Mouse (Mus musculus): ENCODE results near the gene Parn. TPM values are rescaled to one million over a fixed set of nuclear protein-coding genes. Genes with fewer than 3 reads are reported as not detected.
"Not testable (repeated sequence)": the region's sequence is repeated elsewhere in the genome, so short reads cannot be mapped to it uniquely, and the experiment has no call there.

Parn gene
- polyA plus RNA-seq, 1 experiment, result 18.7 TPM

- H3K4me1 ChIP-seq (ENCODE audit: control insufficient read depth, insufficient read depth, insufficient read length, low read length), result no peaks in the 10 kb centered on the region
- no peak overlapping the region for H3K27ac ChIP-seq (replicated peaks; ENCODE audit: low read depth, low read length)
- H3K4me3 ChIP-seq (ENCODE audit: insufficient read depth, low read depth, low read length), result no peak overlapping the region
These were observed 7.2 kb downstream of the Parn start for GRCm38 (mm10) chr16:13660736-13661135.

- no peaks in the 10 kb centered on the region for H3K4me1 ChIP-seq (ENCODE audit: control insufficient read depth, insufficient read depth, insufficient read length, low read length)
- no peak overlapping the region for H3K4me3 ChIP-seq (ENCODE audit: insufficient read depth, low read depth, low read length)
- no peak overlapping the region for H3K27ac ChIP-seq (replicated peaks; ENCODE audit: low read depth, low read length)
These were observed 9.1 kb downstream of the Parn start for GRCm38 (mm10) chr16:13658886-13659285.

GRCm38 (mm10) chr16:13645930-13646329 lies 22.0 kb downstream of the Parn start:
- no peaks in the 10 kb centered on the region for H3K4me1 ChIP-seq (ENCODE audit: control insufficient read depth, insufficient read depth, insufficient read length, low read length)
- H3K27ac ChIP-seq (replicated peaks; ENCODE audit: low read depth, low read length), result no peak overlapping the region
- no peak overlapping the region for H3K4me3 ChIP-seq (ENCODE audit: insufficient read depth, low read depth, low read length)

- Histone ChIP-seq H3K4me1 (ENCODE audit: control insufficient read depth, insufficient read depth, insufficient read length, low read length) (no peaks in the 10 kb centered on the region), H3K4me3 (ENCODE audit: insufficient read depth, low read depth, low read length) (no peak overlapping the region), H3K27ac (replicated peaks; ENCODE audit: low read depth, low read length) (no peak overlapping the region)
These were observed 23.5 kb downstream of the Parn start for GRCm38 (mm10) chr16:13644474-13644873.

- no peaks in the 10 kb centered on the region for H3K4me1 ChIP-seq (ENCODE audit: control insufficient read depth, insufficient read depth, insufficient read length, low read length)
- H3K4me3 ChIP-seq (ENCODE audit: insufficient read depth, low read depth, low read length), result no peak overlapping the region
- H3K27ac ChIP-seq (replicated peaks; ENCODE audit: low read depth, low read length), result no peak overlapping the region
These were observed 27.9 kb downstream of the Parn start for GRCm38 (mm10) chr16:13640064-13640463.

- no peak overlapping the region for H3K27ac ChIP-seq (replicated peaks; ENCODE audit: low read depth, low read length)
- H3K4me3 ChIP-seq (ENCODE audit: insufficient read depth, low read depth, low read length), result no peak overlapping the region
- H3K4me1 ChIP-seq (ENCODE audit: control insufficient read depth, insufficient read depth, insufficient read length, low read length), result no peaks in the 10 kb centered on the region
These were observed 28.5 kb downstream of the Parn start for GRCm38 (mm10) chr16:13639508-13639907.

GRCm38 (mm10) chr16:13638198-13638597 lies 29.8 kb downstream of the Parn start:
- not testable (repeated sequence) for H3K4me1 ChIP-seq (ENCODE audit: control insufficient read depth, insufficient read depth, insufficient read length, low read length); H3K4me3 ChIP-seq (ENCODE audit: insufficient read depth, low read depth, low read length); H3K27ac ChIP-seq (replicated peaks; ENCODE audit: low read depth, low read length)

- Histone ChIP-seq H3K4me1 (ENCODE audit: control insufficient read depth, insufficient read depth, insufficient read length, low read length) (no peaks in the 10 kb centered on the region), H3K27ac (replicated peaks; ENCODE audit: low read depth, low read length) (no peak overlapping the region), H3K4me3 (ENCODE audit: insufficient read depth, low read depth, low read length) (no peak overlapping the region)
These were observed 39.6 kb downstream of the Parn start for GRCm38 (mm10) chr16:13628345-13628744.

- H3K27ac ChIP-seq (replicated peaks; ENCODE audit: low read depth, low read length), result no peak overlapping the region
These were observed 46.0 kb downstream of the Parn start for GRCm38 (mm10) chr16:13621745-13622507.

GRCm38 (mm10) chr16:13620194-13620593 lies 47.8 kb downstream of the Parn start:
- Histone ChIP-seq H3K4me3 (ENCODE audit: insufficient read depth, low read depth, low read length) (no peak overlapping the region), H3K27ac (replicated peaks; ENCODE audit: low read depth, low read length) (no peak overlapping the region), H3K4me1 (ENCODE audit: control insufficient read depth, insufficient read depth, insufficient read length, low read length) (no peaks in the 10 kb centered on the region)

More at GRCm38 (mm10) chr16:13621745-13622507, 46.0 kb downstream of the Parn start:
- Histone ChIP-seq H3K4me3 (ENCODE audit: insufficient read depth, low read depth, low read length) (no peak overlapping the region), H3K4me1 (ENCODE audit: control insufficient read depth, insufficient read depth, insufficient read length, low read length) (no peaks in the 10 kb centered on the region)

GRCm38 (mm10) chr16:13615276-13615675 lies 52.7 kb downstream of the Parn start:
- no peak overlapping the region for H3K27ac ChIP-seq (replicated peaks; ENCODE audit: low read depth, low read length)
- no peaks in the 10 kb centered on the region for H3K4me1 ChIP-seq (ENCODE audit: control insufficient read depth, insufficient read depth, insufficient read length, low read length)
- no peak overlapping the region for H3K4me3 ChIP-seq (ENCODE audit: insufficient read depth, low read depth, low read length)

- Histone ChIP-seq H3K27ac (replicated peaks; ENCODE audit: low read depth, low read length) (no peak overlapping the region), H3K4me3 (ENCODE audit: insufficient read depth, low read depth, low read length) (no peak overlapping the region), H3K4me1 (ENCODE audit: control insufficient read depth, insufficient read depth, insufficient read length, low read length) (no peaks in the 10 kb centered on the region)
These were observed 55.4 kb downstream of the Parn start for GRCm38 (mm10) chr16:13612571-13612970.

- Histone ChIP-seq H3K4me3 (ENCODE audit: insufficient read depth, low read depth, low read length) (no peak overlapping the region), H3K27ac (replicated peaks; ENCODE audit: low read depth, low read length) (no peak overlapping the region), H3K4me1 (ENCODE audit: control insufficient read depth, insufficient read depth, insufficient read length, low read length) (no peaks in the 10 kb centered on the region)
These were observed 55.9 kb downstream of the Parn start for GRCm38 (mm10) chr16:13612058-13612457.

GRCm38 (mm10) chr16:13611399-13611798 lies 56.6 kb downstream of the Parn start:
- H3K4me1 ChIP-seq (ENCODE audit: control insufficient read depth, insufficient read depth, insufficient read length, low read length), result no peaks in the 10 kb centered on the region

GRCm38 (mm10) chr16:13610951-13611381 lies 57.0 kb downstream of the Parn start:
- H3K4me1 ChIP-seq (ENCODE audit: control insufficient read depth, insufficient read depth, insufficient read length, low read length), result no peaks in the 10 kb centered on the region
- no peak overlapping the region for H3K4me3 ChIP-seq (ENCODE audit: insufficient read depth, low read depth, low read length)
- H3K27ac ChIP-seq (replicated peaks; ENCODE audit: low read depth, low read length), result no peak overlapping the region

More at GRCm38 (mm10) chr16:13611399-13611798, 56.6 kb downstream of the Parn start:
- H3K4me3 ChIP-seq (ENCODE audit: insufficient read depth, low read depth, low read length), result no peak overlapping the region
- no peak overlapping the region for H3K27ac ChIP-seq (replicated peaks; ENCODE audit: low read depth, low read length)

GRCm38 (mm10) chr16:13608705-13609085 lies 59.3 kb downstream of the Parn start:
- Histone ChIP-seq H3K4me1 (ENCODE audit: control insufficient read depth, insufficient read depth, insufficient read length, low read length) (no peaks in the 10 kb centered on the region), H3K27ac (replicated peaks; ENCODE audit: low read depth, low read length) (no peak overlapping the region), H3K4me3 (ENCODE audit: insufficient read depth, low read depth, low read length) (no peak overlapping the region)

All from brown adipose tissue, adult 24 weeks (tissue).